Mouse (Mus musculus): ENCODE data around the gene Olfr194. TPM values are rescaled to one million over a fixed set of nuclear protein-coding genes. Genes with fewer than 3 reads are reported as not detected.

Gene Olfr194
- not detected for total RNA-seq (2023)

GRCm38 (mm10) chr16:59120969-59121368, at the start of gene Olfr194:
Gene Olfr194 (minus strand): TSS chr16:59121069.

GRCm38 (mm10) chr16:59170354-59170753, 49.5 kb upstream of the Olfr194 start, which contains the start of gene Olfr196:
Gene Olfr196 (minus strand): TSS chr16:59170454.

GRCm38 (mm10) chr16:59146746-59147145, 25.9 kb upstream of the Olfr194 start, which contains the start of gene Olfr195:
Gene Olfr195 (plus strand): TSS chr16:59147046.

GRCm38 (mm10) chr16:59111781-59112180, 9.1 kb downstream of the Olfr194 start, which contains the start of gene Olfr193:
Gene Olfr193 (minus strand): TSS chr16:59111881.

GRCm38 (mm10) chr16:59089722-59090121, 31.1 kb downstream of the Olfr194 start, which contains the start of gene Olfr191:
Gene Olfr191 (minus strand): TSS chr16:59089822.

GRCm38 (mm10) chr16:59077905-59078304, 43.0 kb downstream of the Olfr194 start, which contains the start of gene Olfr190:
Gene Olfr190 (minus strand): TSS chr16:59078005.

Other genes starting within 250 kb of the Olfr194 start
- gene Olfr177, start 246.3 kb downstream of the Olfr194 start, total RNA-seq (2023): not detected
- gene Olfr178, start 229.0 kb downstream of the Olfr194 start, total RNA-seq (2023): not detected
- gene Olfr181, start 192.3 kb downstream of the Olfr194 start, total RNA-seq (2023): not detected
- gene Olfr180, start 191.7 kb downstream of the Olfr194 start, total RNA-seq (2023): not detected
- not detected for gene Olfr183, start 125.7 kb downstream of the Olfr194 start, total RNA-seq (2023)
- gene Olfr186, start 90.8 kb downstream of the Olfr194 start, total RNA-seq (2023): not detected
- gene Olfr187, start 81.3 kb downstream of the Olfr194 start, total RNA-seq (2023): not detected
- not detected for gene Olfr190, start 43.1 kb downstream of the Olfr194 start, total RNA-seq (2023)
- gene Olfr191, start 31.2 kb downstream of the Olfr194 start, total RNA-seq (2023): not detected
- gene Olfr193, start 9.2 kb downstream of the Olfr194 start, total RNA-seq (2023): not detected
- not detected for gene Olfr195, start 26.0 kb upstream of the Olfr194 start, total RNA-seq (2023)
- gene Olfr196, start 49.4 kb upstream of the Olfr194 start, total RNA-seq (2023): not detected
- not detected for gene Olfr198, start 82.5 kb upstream of the Olfr194 start, total RNA-seq (2023)
- gene Olfr199, start 98.7 kb upstream of the Olfr194 start, total RNA-seq (2023): not detected
- gene Olfr201, start 151.6 kb upstream of the Olfr194 start, total RNA-seq (2023): not detected
- not detected for gene Olfr202, start 165.7 kb upstream of the Olfr194 start, total RNA-seq (2023)
- not detected for gene Olfr203, start 177.8 kb upstream of the Olfr194 start, total RNA-seq (2023)
- not detected for gene Olfr204, start 197.2 kb upstream of the Olfr194 start, total RNA-seq (2023)
- not detected for gene Olfr205, start 210.1 kb upstream of the Olfr194 start, total RNA-seq (2023)
- gene Olfr206, start 228.2 kb upstream of the Olfr194 start, total RNA-seq (2023): not detected
- gene Olfr209, start 242.9 kb upstream of the Olfr194 start, total RNA-seq (2023): not detected